Mouse (Mus musculus) right cerebral cortex, adult 18-20 months (tissue): ENCODE measurements at regions not wholly inside any gene's neighbourhood (a gene's known extent, or its start where the extent isn't known, plus 50 kb on each side); places are given as distances from the start of the nearest gene placed in this dataset.

Experiments used
- DNase-seq: peaks from one replicate; pipeline ENCODE4 v3.0.0; 2022; ENCODE audit warnings: mixed read lengths

DNA sequence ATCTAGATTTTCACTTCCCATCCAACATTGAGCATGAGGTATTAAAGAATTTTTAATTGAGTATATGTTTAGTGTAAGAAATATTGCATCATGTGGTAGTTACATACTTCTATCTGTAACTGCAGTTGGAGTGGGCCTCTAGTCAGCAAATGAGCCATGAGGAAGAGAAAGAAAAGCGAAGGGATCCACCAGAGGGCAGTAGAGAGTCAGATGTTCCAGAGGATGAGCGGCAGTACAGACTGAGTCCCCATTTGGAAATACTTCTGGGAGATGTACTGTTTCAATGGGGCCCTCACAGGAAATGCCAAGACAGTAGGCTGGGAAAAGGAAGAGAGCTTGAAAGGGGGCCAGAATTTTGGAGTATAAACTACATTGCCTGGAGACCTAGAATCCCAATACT is 221.2 kb downstream of the Myh15 start:
- peak; percentile 57 for DNase-seq

DNA sequence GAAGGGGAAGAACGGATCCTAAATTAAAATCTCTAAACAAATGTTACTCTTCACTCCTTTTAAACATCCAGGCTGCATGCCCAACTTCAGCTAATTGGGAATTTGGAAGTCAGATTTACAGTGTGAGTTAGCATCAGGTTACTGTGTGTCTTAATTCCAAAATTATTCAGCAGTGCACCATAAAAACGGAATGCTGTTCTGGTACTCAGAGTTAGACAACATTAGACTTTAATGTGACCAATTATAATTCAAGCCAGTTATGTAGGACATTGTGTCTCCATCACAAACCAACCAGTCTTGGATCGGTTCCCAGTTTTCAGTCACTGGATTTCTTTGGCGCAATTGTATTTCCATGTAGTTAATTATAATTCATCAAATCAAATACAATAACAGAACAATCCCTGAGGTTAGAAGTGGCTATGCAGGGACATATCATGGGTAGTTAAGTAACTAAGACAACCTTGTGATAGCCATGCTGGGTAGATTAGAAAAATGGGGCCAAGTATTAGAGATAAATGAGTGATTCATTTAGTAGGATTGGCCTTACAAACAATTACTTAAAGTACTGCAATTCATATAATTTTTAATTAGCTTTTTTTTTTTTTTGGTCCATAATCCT is 230.9 kb downstream of the Myh15 start:
- peak; percentile 22 for DNase-seq

DNA sequence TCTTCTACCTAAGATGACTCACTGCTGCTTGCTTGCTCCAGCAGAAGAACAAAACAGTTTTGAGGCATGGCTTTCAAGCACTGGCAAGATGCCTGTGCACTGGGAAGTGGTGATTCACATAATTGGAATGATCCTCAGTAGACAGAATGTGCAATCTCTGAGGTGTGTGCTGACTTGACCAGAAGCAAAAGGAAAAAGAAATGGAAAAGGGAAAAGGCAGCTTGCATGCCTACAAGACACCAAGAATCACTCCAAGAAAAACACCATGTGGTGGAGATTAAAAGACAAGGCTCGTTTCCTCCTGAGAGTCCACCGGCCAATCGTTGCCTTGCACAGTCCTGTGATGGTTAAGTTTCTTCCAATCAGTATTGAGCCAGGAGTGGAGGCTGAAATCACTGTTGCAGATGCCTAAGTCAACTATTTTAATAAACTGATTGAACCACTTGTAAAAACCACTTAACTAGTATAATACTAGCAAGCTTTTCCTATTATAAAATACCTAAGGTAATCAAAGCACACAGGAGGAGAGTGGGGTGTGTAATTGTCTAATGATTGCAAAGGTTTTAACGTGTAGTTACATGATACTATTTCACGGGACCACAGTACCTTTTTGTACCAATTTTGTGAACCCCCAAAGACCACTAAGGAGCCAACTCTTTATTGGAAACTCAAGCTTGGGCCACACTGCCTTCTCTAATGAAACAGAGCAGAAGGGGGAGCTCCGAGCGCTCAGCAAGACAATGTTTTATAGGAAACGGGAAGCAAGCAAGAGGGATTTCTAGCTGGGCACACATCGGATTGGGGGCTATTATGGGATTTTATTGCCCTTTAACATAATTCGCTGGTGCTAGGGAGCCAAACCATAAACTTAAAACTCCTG is 232.2 kb downstream of the Myh15 start:
- peak; percentile 87 for DNase-seq

DNA sequence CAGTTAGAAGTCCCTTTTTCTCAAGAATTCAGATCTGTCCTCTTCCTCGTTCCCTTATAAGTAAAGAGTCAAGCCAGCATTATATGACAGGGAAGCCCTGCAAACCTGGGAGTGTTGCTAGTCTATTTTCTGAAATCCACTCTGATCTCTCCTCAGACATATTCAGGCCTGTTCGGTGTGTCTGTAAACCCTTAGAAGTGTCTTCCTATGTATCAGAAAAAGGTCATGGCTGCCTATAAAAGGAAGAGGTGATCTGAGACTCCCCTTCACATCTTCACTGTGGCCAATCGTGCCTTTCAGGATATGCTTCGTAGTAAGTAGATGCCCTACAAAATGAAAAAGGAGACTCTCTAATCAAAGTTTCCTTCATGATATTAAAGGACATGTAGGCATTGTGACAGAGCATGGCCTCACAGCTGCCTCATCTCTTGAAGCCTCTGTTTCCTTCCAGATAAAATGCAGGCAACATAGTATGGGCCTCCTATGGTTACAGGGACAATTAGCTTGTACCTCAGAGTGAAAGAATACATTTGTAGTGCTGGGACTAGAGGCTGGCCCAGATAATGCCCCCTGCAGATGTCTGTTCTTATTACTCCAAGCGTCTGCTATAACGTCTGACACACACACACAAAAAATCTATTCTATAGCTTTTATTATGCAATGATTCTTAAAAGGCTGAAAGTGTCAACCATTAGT is 246.5 kb downstream of the Myh15 start:
- no peak for DNase-seq

DNA sequence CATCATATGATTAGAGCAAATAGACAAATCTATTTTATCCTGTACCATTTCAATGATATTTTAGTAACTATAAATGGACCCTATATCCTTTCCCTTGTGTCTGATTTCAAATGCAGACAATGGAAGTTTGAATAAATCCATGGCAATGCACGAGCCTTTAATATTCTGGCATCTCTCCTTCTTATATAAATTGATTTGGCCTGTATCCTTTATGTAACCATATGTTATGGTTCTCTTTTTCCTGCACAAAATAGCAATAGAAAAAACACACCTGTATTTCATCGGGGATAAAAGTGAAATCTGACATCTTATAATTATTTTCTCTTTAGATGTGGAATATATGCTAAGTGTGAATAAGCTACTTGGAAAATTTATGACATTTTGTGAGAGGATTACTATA is 247.1 kb downstream of the Myh15 start:
- DNase-seq: no peak

DNA sequence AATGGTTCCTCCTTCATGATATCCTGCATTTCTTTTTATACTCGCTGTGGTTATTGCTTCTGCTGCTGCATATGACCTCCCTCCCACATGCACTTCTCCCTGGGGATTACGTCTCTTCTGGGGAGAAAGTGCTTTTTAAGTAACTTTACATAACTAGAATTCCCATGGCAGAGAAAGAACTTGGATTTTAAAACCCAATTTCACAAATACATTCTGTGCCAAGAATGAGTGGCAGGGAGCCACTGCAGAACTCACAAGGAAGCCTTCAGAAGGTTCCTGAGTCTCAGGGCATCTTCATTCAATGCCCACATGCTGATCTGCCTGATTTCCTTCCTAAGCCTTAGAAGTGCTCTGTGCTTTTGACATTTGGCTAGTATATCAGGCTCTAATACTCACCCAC is 259.8 kb downstream of the Myh15 start:
- peak; percentile 20 for DNase-seq

DNA sequence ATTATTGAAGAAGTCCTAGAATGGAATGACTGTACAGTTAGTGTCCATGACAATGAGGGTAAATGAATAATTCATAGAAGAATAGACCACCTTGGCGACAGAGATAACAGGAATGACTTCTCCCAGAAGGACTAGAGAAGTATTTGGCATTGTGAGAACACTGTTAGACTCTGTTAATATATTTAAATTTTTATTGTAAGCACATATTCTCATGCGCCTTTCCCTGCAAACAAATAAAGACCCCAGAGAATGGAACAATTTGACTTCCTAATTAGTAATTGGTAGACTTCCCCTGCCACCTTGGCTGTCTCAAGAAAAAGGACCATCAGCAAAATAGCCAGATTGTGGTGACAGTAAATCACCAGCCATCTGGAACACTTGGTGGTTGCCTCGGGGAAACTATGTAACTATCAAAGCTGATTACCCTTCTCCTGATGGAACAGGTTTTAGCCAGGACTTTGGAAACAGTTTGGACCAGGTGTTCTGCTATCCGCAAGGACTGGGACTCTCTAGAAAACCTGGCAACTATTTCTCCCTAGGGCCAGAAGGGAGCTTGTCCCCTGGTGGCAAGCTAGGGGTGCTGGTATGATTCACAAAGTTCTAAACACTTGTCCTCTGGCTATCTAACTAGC is 261.9 kb downstream of the Myh15 start:
- DNase-seq: no peak

DNA sequence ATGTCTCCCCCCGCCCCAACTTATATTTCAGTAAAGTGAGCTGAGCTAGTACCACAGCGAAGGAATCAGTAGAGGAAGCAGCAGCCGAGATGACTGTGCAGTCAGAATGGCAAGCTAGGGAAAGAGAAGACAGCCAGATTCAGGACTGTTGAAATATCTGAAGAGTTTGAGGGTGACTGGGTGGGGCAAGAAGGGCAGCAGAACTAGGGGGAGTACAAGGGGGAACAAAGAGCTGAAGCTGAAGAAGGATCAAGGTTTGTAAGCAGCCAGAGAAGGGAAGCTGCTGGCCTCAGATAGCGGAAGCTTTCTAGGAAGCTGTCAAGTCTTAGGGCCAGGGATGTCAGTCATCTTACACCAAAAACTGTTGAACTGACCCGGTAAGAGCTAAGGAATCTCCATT is 262.5 kb downstream of the Myh15 start:
- no peak for DNase-seq

DNA sequence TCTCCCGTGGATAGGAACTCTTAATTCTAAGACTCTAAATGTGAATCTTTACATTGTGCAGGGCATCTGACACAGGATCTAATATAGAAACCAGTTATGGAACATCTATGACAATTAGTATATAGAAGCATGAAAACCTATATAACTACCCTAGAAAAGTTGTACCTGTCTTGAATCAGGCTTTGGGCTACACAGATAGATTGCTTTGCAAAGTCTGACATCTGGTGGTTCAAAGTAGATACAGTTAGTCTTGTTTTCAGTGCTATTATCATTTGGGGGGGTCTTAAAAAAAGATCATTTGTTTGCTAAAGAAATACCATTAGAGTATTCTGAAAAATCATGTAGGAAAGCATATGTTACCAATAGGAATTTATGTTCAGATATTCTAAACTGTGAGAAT is 264.7 kb downstream of the Myh15 start:
- no peak for DNase-seq

DNA sequence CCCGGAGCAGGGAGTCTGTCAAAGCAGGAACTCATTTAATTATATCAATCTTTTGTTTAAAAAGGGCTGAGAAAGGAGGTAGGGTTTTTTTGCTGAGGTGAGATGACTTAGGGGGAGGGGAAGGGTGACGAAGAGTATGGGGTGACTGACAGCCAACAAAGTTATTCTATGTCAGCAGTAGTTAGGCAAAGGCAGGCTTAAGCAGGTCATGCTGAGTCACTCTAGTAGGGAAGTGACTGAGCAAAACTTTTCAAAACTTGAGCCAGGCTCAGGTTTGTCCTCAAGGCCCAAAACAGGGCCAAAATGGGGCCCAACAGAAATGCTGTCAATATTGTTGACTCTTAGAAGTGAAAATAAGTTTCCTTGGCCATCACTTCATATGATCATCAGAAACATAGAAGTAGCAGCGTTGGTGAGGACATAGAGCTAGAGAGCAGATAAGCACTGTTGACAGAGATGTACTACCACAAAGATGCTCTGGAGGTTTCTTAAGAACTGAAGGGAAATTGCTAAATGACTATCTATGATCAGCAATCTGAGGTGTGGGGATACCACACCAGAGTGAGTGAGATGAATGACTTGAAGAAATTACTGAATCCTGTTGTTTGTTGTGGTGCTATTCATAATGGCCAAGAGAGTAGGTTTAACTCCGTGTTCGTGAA is 273.6 kb downstream of the Myh15 start:
- DNase-seq: no peak

DNA sequence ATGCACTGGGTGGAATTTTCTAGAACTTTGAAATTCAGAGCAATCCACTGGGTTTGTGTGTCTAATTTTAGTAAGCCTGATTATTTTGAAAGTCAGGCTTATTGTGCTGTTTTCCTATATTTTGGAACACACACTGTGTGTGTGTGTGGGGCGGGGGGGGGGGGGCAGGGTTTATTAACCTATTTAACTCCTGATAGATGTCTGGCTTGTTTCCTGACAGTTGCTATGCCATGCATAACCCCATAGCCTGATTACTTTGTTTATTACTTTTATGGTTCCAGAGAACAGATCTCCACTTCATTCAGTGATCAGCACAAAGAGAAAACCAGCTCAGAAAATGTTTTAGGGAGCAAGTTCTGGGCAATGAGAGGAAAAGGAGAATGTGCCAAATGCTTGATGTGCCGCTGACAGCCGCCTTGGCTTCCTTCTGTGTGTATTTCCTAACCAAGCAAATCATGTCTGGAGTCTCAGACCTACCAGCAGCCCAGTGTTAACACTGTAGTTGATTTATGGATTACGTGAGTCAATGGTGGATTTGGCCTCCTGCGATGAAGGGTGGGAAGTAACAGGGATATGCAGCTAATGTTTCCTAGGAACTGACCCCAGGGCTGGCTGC is 274.9 kb downstream of the Myh15 start:
- peak; percentile 32 for DNase-seq

DNA sequence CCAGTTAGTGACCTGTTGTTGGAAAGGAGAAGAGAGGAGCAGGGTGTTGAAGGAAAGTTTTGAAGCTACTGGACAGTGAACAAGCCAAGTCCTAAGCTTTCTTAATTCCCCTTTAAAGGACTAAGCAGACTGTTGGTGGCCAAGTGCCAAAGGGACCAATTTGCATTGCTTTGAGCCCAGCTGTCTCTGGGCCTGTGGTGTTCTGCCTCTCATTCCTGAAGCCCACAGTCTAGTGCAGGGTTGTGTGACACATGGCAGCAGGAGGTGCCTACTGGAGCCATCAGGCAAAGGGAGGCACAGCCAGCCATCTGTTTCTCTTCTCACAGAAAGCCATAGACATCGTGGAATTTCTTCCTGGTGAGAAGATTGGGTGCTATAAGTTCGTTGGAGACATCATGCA is 278.6 kb downstream of the Myh15 start:
- DNase-seq: peak; percentile 50

DNA sequence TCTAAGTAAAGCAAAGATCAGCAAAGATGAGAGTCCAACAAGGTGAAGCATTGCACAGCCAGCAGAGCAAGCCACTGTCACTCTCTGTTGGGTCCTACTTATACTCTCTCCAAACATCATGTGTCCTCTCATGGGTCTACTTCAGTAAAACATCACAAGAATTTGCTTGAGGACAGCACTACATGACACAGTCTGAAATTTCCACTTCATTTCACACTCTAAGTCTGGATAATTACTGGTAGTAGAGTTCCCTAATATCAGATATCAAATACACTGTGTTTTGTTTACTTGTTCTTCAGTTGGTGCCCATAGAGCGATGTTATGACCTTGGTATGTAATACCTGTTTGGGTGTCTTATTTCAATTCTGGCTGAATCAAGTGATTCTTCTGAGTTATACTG is 280.7 kb downstream of the Myh15 start:
- no peak for DNase-seq

DNA sequence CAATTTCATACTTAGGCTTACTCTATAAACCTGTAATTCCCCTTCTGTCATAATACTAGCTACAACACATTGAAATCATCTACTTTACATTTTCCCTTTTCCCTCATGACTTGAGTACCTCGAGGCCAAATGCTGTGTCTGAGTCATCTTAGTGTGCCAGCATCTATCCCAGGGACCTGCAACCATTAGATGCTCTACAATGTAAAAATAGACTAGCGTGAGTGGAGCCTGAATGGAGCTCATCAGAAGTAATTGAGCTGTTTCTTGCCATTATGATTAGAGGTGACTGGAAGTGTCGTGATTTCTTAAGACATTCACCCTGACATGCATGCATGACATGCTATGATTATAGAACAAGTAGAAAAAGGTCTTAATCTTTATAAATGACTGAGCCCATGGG is 301.1 kb downstream of the Myh15 start:
- DNase-seq: no peak

DNA sequence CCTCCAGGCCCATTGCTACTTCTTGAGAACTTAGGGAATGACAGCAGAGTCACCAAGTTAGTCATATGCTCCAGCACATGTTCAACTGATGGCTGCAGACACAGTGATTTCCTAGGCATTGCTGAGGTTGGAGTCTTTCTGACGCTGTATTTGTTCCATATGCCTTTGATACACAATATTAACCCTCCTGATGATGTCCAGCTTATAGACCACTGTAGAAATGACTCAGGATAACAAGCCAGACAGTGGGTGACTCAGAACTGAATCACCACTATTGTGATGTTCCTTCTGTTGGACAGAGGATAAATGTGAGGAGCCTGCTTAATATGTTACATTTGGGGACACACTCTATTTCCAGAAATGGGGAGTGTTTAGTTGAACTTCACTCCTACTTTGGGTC is 304.4 kb downstream of the Myh15 start:
- no peak for DNase-seq

DNA sequence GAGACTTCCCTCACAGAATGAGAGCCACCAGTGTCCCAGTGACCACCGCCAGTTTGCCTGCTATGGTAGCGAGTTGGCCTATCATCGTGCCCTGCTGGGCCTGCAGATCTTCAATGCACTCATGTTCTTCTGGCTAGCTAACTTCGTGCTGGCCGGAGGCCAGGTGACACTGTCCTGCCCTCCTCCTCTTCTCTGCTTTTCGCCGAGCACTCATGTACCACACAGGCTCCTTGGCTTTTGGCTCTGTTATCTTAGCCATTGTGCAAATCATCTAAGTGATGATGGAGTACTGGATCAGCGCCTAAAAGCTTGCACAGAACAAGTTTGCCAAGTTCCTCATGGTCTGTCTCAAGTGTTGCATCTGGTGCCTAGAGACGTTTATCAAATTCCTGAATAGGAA is 312.2 kb downstream of the Myh15 start:
- DNase-seq: no peak

DNA sequence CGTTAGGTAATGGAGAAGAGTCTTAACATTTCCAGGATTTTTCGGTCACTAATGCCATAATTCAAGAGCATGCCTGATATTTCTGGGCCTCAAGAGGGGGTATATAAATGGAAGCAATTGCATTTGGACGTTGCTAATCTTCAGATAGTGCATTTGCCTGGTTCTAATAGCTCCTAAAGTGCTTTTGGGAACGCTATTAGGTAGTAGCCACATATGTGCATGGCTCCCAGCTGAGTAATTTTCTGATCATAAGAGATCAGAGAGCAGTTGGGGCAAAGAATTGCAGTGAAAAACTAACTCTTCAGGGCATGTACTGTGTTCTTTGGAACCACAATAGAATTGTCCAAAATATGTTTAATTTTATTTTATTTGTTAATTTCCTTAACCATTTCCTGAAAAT is 317.8 kb downstream of the Myh15 start:
- no peak for DNase-seq

DNA sequence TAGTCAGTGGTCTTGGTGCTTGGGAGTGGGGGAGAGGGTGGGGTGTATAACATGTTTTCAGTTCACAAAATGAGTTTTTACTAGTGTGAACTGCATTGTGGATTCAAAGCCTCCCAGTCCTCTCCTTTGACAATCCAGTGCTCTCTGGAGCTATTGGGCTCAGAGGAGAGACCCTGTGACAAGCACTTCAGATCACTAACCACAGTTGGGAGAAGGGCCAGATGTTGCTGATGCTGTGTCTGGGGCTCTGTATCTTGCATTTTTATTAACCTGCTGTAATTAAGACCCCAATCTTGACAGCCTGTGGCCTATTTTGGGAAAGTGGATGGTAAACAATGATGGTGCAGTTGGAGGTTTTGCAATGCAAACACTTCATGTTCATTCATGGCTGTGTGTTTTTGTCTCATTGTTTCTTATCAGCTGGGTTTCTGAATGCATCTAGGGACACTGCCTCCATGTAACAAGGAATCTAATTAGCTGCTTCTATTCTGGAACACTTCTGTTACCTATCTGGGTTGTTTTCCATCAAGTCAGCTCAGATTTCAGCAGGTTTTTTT is 320.0 kb upstream of the Ift57 start:
- DNase-seq: no peak

DNA sequence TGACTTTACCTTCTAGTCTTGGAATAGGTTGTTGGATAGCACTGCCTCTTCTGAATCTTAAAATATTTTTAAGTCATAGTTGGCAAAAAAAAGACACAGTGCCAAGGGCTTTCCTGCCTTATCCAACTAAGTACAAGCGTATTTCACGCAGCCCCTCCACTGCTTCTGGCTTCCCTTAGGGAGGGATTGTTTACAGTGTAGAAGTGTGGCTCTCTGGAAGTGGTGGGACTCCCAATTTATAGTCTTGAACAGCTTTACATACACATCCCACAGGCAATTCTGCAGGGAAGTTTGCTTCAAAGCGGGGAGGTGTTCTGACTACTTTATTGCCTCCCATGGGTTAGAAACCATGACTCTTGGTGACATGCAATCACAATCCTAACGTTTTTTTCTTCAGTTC is 310.9 kb upstream of the Ift57 start:
- no peak for DNase-seq

DNA sequence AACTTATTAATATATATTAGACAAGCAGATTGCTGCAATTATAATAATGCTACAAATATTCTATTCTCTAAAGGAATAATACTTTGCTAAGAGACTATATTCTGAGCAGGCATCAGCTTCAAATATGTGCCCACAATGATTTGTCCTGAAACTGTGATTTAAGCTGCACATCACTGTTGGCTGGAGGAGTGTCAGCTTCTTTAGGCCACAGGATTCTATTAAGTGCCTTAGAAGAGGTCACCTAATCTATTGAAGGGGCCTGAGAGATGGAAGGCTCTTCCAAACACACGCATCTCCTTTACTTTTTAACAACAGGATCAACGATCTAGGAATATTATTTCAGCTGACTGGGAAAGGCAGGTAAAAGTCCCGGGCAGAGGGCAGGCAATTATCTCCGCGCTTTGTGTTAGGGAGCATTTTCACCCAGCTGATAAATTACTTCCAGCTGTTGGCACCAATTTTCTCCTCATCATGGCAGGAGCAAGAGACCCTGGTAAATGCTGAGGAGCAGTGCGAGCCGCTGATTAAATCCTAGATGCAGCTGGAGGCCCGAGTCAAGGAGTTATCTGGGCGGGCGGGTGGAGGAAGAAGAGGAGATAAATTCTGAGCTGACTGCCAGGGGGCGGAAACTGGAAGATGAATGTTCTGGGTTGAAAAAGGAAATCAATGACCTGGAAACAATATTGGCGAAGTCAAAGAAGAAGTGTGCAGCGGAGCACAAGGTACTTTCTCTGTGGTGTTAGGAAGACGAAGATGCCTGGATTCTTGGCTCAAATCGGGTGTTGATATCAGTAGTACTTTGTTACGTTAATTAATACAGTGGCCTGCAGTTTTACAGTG is 290.9 kb upstream of the Ift57 start:
- no peak for DNase-seq

DNA sequence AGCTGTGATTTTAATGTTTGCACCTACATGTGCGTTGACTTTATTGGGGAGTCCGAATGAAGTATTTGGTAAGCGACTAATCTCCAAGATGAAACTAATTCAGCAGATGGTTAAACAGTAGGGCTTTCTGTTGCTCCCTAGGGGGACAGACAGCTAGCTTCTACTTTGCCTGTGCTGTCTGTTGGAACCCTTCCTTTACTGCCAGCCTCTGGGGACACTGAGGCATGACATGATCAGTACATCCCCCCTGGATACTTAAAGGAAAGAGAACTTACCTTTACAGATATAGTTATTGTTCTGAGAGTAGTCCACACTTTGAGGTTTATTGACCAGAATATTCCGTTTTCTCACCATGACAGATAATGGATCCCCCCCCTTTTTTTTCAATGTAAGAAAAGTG is 289.8 kb upstream of the Ift57 start:
- DNase-seq: no peak
